Mouse (Mus musculus): ENCODE measurements at regions not wholly inside any gene's neighbourhood (a gene's known extent, or its start where the extent isn't known, plus 50 kb on each side); places are given as distances from the start of the nearest gene placed in this dataset.

DNA sequence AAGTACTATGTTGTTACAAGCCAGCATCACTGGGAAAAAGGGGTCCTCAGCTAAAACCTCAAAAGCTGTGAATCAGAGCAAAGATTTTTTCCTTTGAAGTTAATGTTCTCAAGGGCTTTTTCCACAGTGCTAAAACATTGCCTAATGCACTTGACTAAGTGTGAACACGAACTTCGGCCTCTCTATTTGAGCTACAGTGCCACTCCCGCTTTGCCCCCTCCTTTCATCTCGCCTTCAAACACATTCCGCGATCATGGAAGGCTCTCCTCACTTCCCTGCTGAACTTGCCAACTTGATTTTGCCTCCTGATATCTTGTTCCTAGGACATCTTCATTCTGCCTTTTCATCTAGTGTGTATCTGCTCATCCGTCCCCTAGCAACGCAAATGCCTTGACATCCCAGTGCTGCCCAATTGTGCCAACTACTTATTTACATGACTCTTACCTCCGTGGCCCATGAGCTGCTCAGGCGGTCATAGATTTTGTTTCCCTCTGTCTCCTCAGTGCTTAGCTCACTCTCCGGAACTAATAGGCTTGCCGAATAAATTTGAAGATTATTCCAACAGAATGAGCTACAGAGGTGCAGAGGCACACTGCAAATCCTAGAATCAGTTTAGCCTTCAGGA is 116.6 kb upstream of the Kcnip4 start:
- 83% methylated on average over 12 of the region's 12 CpGs for WGBS
- Histone ChIP-seq H3K4me3 (ENCODE audit: low read depth, low read length) (no peak overlapping the region), H3K27me3 (replicated peaks; ENCODE audit: control insufficient read depth, insufficient read depth, low read length) (no peaks in the 10 kb centered on the region), H3K9ac (ENCODE audit: low read depth, low read length) (no peak overlapping the region), H3K27ac (replicated peaks; ENCODE audit: low read depth, low read length) (no peak overlapping the region), H3K4me1 (ENCODE audit: control insufficient read depth, insufficient read depth, low read length) (no peaks in the 10 kb centered on the region), H3K36me3 (ENCODE audit: control insufficient read depth, insufficient read depth, low read length) (no peaks in the 10 kb centered on the region), H3K4me2 (ENCODE audit: low read depth, low read length) (no peak overlapping the region), H3K9me3 (ENCODE audit: control insufficient read depth, low read length) (no peaks in the 10 kb centered on the region)
- ATAC-seq (ENCODE audit: low read depth) (no peak), DNase-seq (ENCODE audit: low spot score) (no peak)

- H3K27me3 ChIP-seq (replicated peaks; ENCODE audit: control insufficient read depth, insufficient read depth, low read length), result no peaks in the 10 kb centered on the region
- no peaks in the 10 kb centered on the region for H3K4me1 ChIP-seq (ENCODE audit: control insufficient read depth, insufficient read depth, low read length)
- no peak overlapping the region for H3K4me2 ChIP-seq (ENCODE audit: low read depth, low read length)
- ATAC-seq (ENCODE audit: low read depth) (no peak), DNase-seq (ENCODE audit: low spot score) (no peak)
- 92% methylated on average over 4 of the region's 4 CpGs for WGBS
- no peaks in the 10 kb centered on the region for H3K36me3 ChIP-seq (ENCODE audit: control insufficient read depth, insufficient read depth, low read length)
- no peak overlapping the region for H3K4me3 ChIP-seq (ENCODE audit: low read depth, low read length)
- no peak overlapping the region for H3K9ac ChIP-seq (ENCODE audit: low read depth, low read length)
- H3K27ac ChIP-seq (replicated peaks; ENCODE audit: low read depth, low read length), result no peak overlapping the region
- no peaks in the 10 kb centered on the region for H3K9me3 ChIP-seq (ENCODE audit: control insufficient read depth, low read length)
Observed at GRCm38 (mm10) chr5:49639637-49640036, 114.9 kb upstream of the Kcnip4 start.

DNA sequence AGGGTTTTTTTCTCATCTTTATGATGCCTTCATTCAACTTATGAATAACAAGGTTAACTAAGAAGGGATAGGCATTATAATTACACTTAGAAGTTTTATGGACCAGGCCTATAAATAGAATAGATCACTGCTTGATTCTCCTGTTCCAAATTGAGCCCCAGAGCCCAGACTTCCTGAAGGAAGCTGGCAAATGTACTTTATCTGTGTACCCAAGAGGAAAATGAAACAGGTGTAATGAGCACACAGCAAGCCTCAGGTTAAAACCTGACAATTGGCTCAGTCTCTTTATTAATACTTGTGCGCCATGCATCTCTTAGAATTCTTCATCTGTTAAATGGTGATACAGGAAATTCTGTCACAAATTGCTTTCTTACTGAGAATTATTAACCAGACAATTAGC is 95.4 kb upstream of the Kcnip4 start:
- Histone ChIP-seq H3K9me3 (ENCODE audit: control insufficient read depth, low read length) (no peaks in the 10 kb centered on the region), H3K4me1 (ENCODE audit: control insufficient read depth, insufficient read depth, low read length) (no peaks in the 10 kb centered on the region), H3K4me2 (ENCODE audit: low read depth, low read length) (no peak overlapping the region), H3K9ac (ENCODE audit: low read depth, low read length) (no peak overlapping the region), H3K27ac (replicated peaks; ENCODE audit: low read depth, low read length) (no peak overlapping the region), H3K36me3 (ENCODE audit: control insufficient read depth, insufficient read depth, low read length) (no peaks in the 10 kb centered on the region), H3K27me3 (replicated peaks; ENCODE audit: control insufficient read depth, insufficient read depth, low read length) (no peaks in the 10 kb centered on the region), H3K4me3 (ENCODE audit: low read depth, low read length) (no peak overlapping the region)
- ATAC-seq (ENCODE audit: low read depth), result no peak
- DNase-seq (ENCODE audit: low spot score), result no peak
- WGBS, result 85% methylated on average over 1 of the region's 1 CpGs

- no peaks in the 10 kb centered on the region for H3K9me3 ChIP-seq (ENCODE audit: control insufficient read depth, low read length)
- WGBS, result 47% methylated on average over 1 of the region's 1 CpGs
- no peaks in the 10 kb centered on the region for H3K36me3 ChIP-seq (ENCODE audit: control insufficient read depth, insufficient read depth, low read length)
- H3K9ac ChIP-seq (ENCODE audit: low read depth, low read length), result no peak overlapping the region
- H3K27me3 ChIP-seq (replicated peaks; ENCODE audit: control insufficient read depth, insufficient read depth, low read length), result no peaks in the 10 kb centered on the region
- no peak overlapping the region for H3K27ac ChIP-seq (replicated peaks; ENCODE audit: low read depth, low read length)
- no peak for DNase-seq (ENCODE audit: low spot score)
- no peaks in the 10 kb centered on the region for H3K4me1 ChIP-seq (ENCODE audit: control insufficient read depth, insufficient read depth, low read length)
- no peak for ATAC-seq (ENCODE audit: low read depth)
- H3K4me2 ChIP-seq (ENCODE audit: low read depth, low read length), result no peak overlapping the region
- no peak overlapping the region for H3K4me3 ChIP-seq (ENCODE audit: low read depth, low read length)
Observed at GRCm38 (mm10) chr5:49606761-49607160, 82.1 kb upstream of the Kcnip4 start.

- Histone ChIP-seq H3K4me3 (ENCODE audit: low read depth, low read length) (no peak overlapping the region), H3K4me1 (ENCODE audit: control insufficient read depth, insufficient read depth, low read length) (no peaks in the 10 kb centered on the region), H3K9me3 (ENCODE audit: control insufficient read depth, low read length) (no peaks in the 10 kb centered on the region), H3K9ac (ENCODE audit: low read depth, low read length) (no peak overlapping the region), H3K27ac (replicated peaks; ENCODE audit: low read depth, low read length) (no peak overlapping the region), H3K27me3 (replicated peaks; ENCODE audit: control insufficient read depth, insufficient read depth, low read length) (no peaks in the 10 kb centered on the region), H3K4me2 (ENCODE audit: low read depth, low read length) (no peak overlapping the region), H3K36me3 (ENCODE audit: control insufficient read depth, insufficient read depth, low read length) (no peaks in the 10 kb centered on the region)
- ATAC-seq (ENCODE audit: low read depth), result no peak
- 61% methylated on average over 3 of the region's 3 CpGs for WGBS
- DNase-seq (ENCODE audit: low spot score), result peak; percentile 40
Observed at GRCm38 (mm10) chr5:49580777-49581176, 56.1 kb upstream of the Kcnip4 start.

- WGBS, result 65% methylated on average over 2 of the region's 2 CpGs
- no peak overlapping the region for H3K27ac ChIP-seq (replicated peaks; ENCODE audit: low read depth, low read length)
- no peaks in the 10 kb centered on the region for H3K27me3 ChIP-seq (replicated peaks; ENCODE audit: control insufficient read depth, insufficient read depth, low read length)
- H3K4me3 ChIP-seq (ENCODE audit: low read depth, low read length), result no peak overlapping the region
- H3K9ac ChIP-seq (ENCODE audit: low read depth, low read length), result no peak overlapping the region
- H3K4me1 ChIP-seq (ENCODE audit: control insufficient read depth, insufficient read depth, low read length), result no peaks in the 10 kb centered on the region
- no peaks in the 10 kb centered on the region for H3K36me3 ChIP-seq (ENCODE audit: control insufficient read depth, insufficient read depth, low read length)
- no peaks in the 10 kb centered on the region for H3K9me3 ChIP-seq (ENCODE audit: control insufficient read depth, low read length)
- no peak for DNase-seq (ENCODE audit: low spot score)
- no peak overlapping the region for H3K4me2 ChIP-seq (ENCODE audit: low read depth, low read length)
- ATAC-seq (ENCODE audit: low read depth), result no peak
Observed at GRCm38 (mm10) chr5:49575901-49576300, 51.2 kb upstream of the Kcnip4 start.
